Mouse (Mus musculus): ENCODE results near the gene Stx12.

DNA sequence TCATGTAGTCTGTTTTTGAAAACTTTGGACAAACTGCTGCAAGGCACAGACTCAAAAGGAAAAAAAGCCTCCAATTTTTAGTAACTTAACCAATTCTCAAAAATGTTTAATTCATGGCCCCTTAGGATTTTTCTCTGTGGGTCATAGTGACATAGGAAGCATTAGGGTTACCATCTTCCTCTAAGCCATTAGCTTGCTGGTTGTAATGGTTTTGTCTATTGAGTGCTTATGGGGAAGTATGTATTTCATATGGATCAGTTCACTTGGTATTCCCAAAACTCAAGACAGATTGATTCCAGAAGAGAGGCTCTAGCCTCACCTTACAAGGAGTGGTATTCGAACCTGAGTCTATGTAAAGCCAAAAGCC lies 40.6 kb downstream of the Stx12 start:
- no peak for TF ChIP-seq POLR2A (IDR thresholded peaks at IDR 0.05; ENCODE audit: borderline replicate concordance, extremely low read depth, insufficient read depth, insufficient read length, poor library complexity, severe bottlenecking)
- TF ChIP-seq CTCF (IDR thresholded peaks at IDR 0.05; ENCODE audit: borderline replicate concordance, extremely low read depth, insufficient read depth, insufficient read length): no peak

Data from brain, embryonic 14.5 days (tissue).